Mouse (Mus musculus) kidney, adult 2 months (tissue): ENCODE data around the gene Plekhm2.

Experiments used
- CTCF ChIP-seq: fragments of 200-500 bp; conservative IDR thresholded peaks from 2 replicates; pipeline ENCODE4 v1.5.1; 2011; ENCODE audit warnings: low read depth, mild to moderate bottlenecking, control low read depth, low read length, moderate library complexity, mixed read lengths; ENCODE audit not compliant: insufficient read depth, insufficient read length
- POLR2A ChIP-seq: fragments of 200-500 bp; IDR thresholded peaks from one replicate; pipeline ENCODE4 v1.6.1; 2011; ENCODE audit warnings: low read depth, low read length, control low read depth

DNA sequence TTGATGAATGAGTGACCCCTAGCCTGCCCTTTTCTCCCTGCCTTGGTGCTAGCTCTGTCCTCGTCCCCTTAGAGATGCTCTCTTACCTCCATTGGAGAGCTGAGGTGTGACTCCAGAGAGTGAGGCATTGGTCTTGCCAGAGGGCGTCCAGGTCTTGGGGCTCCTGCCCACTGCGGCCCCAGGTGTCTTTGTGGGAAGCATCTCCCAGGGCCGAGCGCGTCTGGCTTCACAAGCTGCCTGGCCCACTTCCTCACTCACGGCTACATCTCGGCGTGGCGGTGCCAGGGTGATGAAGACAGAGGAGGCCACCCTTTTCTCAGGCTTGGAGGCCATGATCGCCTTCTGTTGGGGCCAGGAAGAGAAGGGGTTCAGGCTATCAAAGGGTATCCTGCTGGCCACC, 69.6 kb downstream of the Plekhm2 start:
- no peak for TF ChIP-seq CTCF
- TF ChIP-seq POLR2A, result no peak
